Mouse (Mus musculus): ENCODE measurements around the gene Apoc1. TPM values are rescaled to one million over a fixed set of nuclear protein-coding genes. Genes with fewer than 3 reads are reported as not detected.

Apoc1 gene
- polyA plus RNA-seq (2012; fragmentation: generic; extraction: Trizol): 10 to 100 TPM in 1 of 2 experiments, not detected in 1; 23.3 TPM

DNA sequence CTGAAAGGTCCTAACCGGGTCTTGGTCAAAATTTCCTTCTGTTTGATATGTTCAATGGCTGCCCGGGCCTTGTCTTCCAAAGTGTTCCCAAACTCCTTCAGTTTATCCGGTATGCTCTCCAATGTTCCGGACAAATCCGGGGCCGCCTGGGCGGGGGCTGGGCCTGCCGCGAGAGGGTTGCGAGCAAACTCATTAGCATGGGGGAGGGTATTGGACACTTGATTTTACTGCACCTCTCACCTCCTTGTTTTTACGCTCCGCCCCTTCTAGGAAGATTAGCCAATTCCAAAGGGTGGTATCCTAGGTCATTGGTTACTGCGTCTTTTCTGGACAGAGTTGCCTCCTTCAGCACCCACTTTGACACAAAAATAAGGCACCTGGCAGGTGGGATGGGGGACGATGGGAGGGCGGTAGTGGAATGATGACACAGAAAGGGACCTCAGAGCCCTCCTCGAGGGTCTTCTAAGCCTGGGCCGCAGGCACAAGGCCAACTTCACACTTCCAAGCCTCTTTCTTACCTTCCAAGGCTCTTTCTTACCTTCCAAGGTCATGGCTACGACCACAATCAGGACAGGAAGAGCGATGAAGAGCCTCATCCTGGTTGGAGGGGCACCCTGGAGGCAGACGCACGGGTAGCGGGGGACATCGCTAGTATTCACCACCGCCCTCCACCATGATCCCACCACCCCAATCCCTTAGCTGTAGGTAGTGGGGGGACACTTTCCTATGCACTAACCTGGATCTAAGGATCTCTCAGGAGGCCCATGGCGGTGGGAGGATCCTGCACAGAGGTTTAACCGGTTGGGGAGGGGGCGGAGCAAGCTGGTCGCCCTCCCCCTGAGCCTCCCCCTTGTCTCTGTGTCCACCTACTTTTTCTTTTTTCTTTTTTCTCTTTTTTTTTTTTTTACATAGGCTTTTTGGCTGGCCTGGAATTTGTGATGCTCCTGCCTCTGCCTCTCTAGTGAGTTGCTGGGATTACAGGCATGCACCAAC, at the start of gene Apoc1:
TSS of gene Apoc1 (minus strand) at position 788 of the 993 bp plus-strand sequence.

GRCm38 (mm10) chr7:19715239-19716054, 23.0 kb upstream of the Apoc1 start, which contains the start of gene Tomm40:
Tomm40 (minus strand) TSS chr7:19715438.

GRCm38 (mm10) chr7:19698907-19699826, 6.7 kb upstream of the Apoc1 start, which contains the start of gene Apoe:
Apoe (minus strand) TSS chr7:19699188.

DNA sequence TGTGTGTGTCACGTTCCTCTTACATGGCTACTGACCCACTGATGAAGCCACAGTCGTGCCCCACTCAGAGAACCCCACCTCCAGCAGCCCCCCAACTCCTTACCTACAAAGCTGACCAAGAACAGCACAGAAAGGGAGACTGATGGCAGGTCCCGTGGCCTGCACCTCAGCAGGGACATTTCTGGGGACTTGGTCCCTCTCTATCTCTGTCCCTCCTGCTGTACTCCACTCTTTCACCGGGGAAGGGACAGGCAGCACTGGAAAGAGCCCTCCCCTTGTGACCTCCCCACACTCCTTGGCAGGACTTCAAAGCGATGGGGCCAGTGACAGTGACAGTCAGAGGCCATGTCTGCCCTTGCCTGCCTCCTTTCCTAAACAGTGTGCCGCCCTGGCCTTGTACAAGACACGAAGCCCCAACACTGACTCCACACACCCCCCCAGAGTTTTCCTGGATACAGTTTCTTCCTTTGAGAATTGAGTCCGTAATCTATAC, 11.2 kb downstream of the Apoc1 start, which contains the start of the genes Gm44805 and Apoc4:
TSS of gene Gm44805 (minus strand) at position 222 of the 493 bp plus-strand sequence.
TSS of gene Apoc4 (minus strand) at position 278 of the 493 bp plus-strand sequence.

DNA sequence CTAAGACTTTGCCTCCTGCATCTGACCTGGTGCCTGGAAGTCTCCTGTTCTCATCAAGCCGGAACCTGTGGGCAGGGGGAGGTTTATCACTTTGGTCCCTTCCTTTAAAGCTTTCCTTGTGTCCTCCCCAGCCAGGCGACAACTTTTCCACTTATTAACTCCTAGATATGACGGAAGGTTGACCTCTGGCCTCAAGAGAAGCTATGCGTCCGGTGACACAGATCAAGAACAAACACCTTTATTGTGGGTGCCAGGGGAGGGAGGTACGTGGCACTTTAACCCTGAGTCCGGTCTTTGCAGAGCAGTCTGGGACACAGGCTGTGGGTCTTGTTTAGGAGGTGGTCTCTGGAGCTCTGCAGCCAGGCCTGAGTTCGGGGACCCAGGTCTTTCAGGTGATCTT, 14.6 kb downstream of the Apoc1 start, which contains the start of gene Apoc2:
TSS of gene Apoc2 (minus strand) at position 70 of the 400 bp plus-strand sequence.

DNA sequence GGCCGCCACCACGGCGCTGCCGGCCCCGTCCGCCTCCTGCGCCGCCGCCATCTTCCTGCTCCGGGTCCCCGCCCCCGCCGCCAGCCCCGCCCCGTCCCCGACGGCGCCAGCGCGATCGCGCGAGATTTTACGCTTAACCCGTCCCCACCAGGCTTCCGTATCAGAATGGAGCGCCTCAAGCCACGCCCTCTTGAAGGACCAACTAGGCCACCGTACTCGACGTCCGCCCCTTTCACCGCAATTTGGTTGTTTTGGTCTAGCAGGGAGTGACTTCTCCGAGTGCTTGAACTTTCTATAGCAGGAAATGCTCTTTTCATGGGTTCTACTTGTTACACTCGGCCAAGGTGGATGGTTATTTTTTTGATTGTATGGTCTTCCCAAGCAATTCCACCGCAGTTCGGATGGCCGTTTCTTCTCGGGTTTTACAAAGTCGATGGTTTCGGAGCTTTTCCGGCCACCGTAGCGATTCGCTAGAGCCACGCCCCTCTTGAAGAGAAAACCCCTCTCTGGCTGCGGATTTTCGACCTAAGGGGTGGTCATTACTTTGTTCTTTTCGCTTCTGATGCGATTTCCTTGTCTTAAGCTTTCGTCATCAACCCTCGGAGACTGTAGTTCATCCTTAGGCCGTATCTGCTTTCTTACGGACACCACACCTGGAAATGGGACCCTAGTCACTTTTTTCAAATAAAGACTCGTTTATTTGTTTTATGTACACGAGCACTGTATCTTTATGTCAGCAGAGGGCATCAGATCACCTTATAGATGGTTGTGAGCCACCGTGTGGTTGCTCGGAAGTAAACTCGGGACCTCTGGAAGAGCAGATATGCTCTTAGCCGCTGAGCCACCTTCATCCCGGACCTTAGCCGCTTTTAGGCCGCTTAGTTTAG, 27.3 kb downstream of the Apoc1 start, which contains the start of gene Clptm1:
TSS of gene Clptm1 (minus strand) at position 79 of the 887 bp plus-strand sequence.

Other genes starting within 250 kb of the Apoc1 start
- 10 to 100 TPM in 1 of 2 experiments, 1 to 10 TPM in 1; 7.2 to 16.0 TPM for gene Mark4, start 233.8 kb downstream of the Apoc1 start, polyA plus RNA-seq (2012; fragmentation: generic; extraction: Trizol)
- under 1 TPM; 0.06 to 0.08 TPM for gene Exoc3l2, start 229.3 kb downstream of the Apoc1 start, polyA plus RNA-seq (2012; fragmentation: generic; extraction: Trizol)
- gene Bloc1s3, start 184.3 kb downstream of the Apoc1 start, polyA plus RNA-seq (2012; fragmentation: generic; extraction: Trizol): 1 to 10 TPM; 2.8 to 7.6 TPM
- 100 to 1,000 TPM in 1 of 2 experiments, 10 to 100 TPM in 1; 46.3 to 112 TPM for gene Trappc6a, start 184.3 kb downstream of the Apoc1 start, polyA plus RNA-seq (2012; fragmentation: generic; extraction: Trizol)
- gene Nkpd1, start 174.8 kb downstream of the Apoc1 start, polyA plus RNA-seq (2012; fragmentation: generic; extraction: Trizol): under 1 TPM; 0.01 to 0.32 TPM
- 10 to 100 TPM; 33.3 to 45.0 TPM for gene Ppp1r37, start 129.6 kb downstream of the Apoc1 start, polyA plus RNA-seq (2012; fragmentation: generic; extraction: Trizol)
- gene Zfp296, start 115.4 kb downstream of the Apoc1 start, polyA plus RNA-seq (2012; fragmentation: generic; extraction: Trizol): under 1 TPM in 1 of 2 experiments, not detected in 1; 0.07 TPM
- 100 to 1,000 TPM; 127 to 141 TPM for gene Gemin7, start 115.1 kb downstream of the Apoc1 start, polyA plus RNA-seq (2012; fragmentation: generic; extraction: Trizol)
- 10 to 100 TPM; 11.9 to 28.1 TPM for gene Clasrp, start 88.2 kb downstream of the Apoc1 start, polyA plus RNA-seq (2012; fragmentation: generic; extraction: Trizol)
- gene Relb, start 63.2 kb downstream of the Apoc1 start, polyA plus RNA-seq (2012; fragmentation: generic; extraction: Trizol): 10 to 100 TPM; 11.9 to 33.1 TPM
- 10 to 100 TPM; 82.8 to 99.6 TPM for gene Clptm1, start 27.6 kb downstream of the Apoc1 start, polyA plus RNA-seq (2012; fragmentation: generic; extraction: Trizol)
- gene Apoc2, start 14.7 kb downstream of the Apoc1 start, polyA plus RNA-seq (2012; fragmentation: generic; extraction: Trizol): under 1 TPM in 1 of 2 experiments, not detected in 1; 0.94 TPM
- gene Gm44805, start 11.2 kb downstream of the Apoc1 start, polyA plus RNA-seq (2012; fragmentation: generic; extraction: Trizol): not detected
- gene Apoc4, start 11.2 kb downstream of the Apoc1 start, polyA plus RNA-seq (2012; fragmentation: generic; extraction: Trizol): 1 to 10 TPM in 1 of 2 experiments, not detected in 1; 4.6 TPM
- gene Apoe, start 6.5 kb upstream of the Apoc1 start, polyA plus RNA-seq (2012; fragmentation: generic; extraction: Trizol): 10 to 100 TPM in 1 of 2 experiments, under 1 TPM in 1; 0.54 to 25.5 TPM
- 100 to 1,000 TPM in 1 of 2 experiments, 10 to 100 TPM in 1; 73.6 to 172 TPM for gene Tomm40, start 22.8 kb upstream of the Apoc1 start, polyA plus RNA-seq (2012; fragmentation: generic; extraction: Trizol)
- gene Nectin2, start 57.8 kb upstream of the Apoc1 start, polyA plus RNA-seq (2012; fragmentation: generic; extraction: Trizol): 10 to 100 TPM; 10.7 to 22.9 TPM
- under 1 TPM; 0.04 to 0.12 TPM for gene Bcam, start 78.4 kb upstream of the Apoc1 start, polyA plus RNA-seq (2012; fragmentation: generic; extraction: Trizol)
- under 1 TPM in 1 of 2 experiments, not detected in 1; 0.06 TPM for gene Cblc, start 104.1 kb upstream of the Apoc1 start, polyA plus RNA-seq (2012; fragmentation: generic; extraction: Trizol)
- gene Bcl3, start 130.1 kb upstream of the Apoc1 start, polyA plus RNA-seq (2012; fragmentation: generic; extraction: Trizol): 10 to 100 TPM in 1 of 2 experiments, 1 to 10 TPM in 1; 3.7 to 20.3 TPM
- gene Gm19345, start 159.3 kb upstream of the Apoc1 start, polyA plus RNA-seq (2012; fragmentation: generic; extraction: Trizol): under 1 TPM in 1 of 2 experiments, not detected in 1; 0.12 TPM
- gene Ceacam16, start 168.6 kb upstream of the Apoc1 start, polyA plus RNA-seq (2012; fragmentation: generic; extraction: Trizol): under 1 TPM in 1 of 2 experiments, not detected in 1; 0.04 TPM
- gene Ceacam19, start 195.3 kb upstream of the Apoc1 start, polyA plus RNA-seq (2012; fragmentation: generic; extraction: Trizol): not detected
- gene Pvr, start 228.5 kb upstream of the Apoc1 start, polyA plus RNA-seq (2012; fragmentation: generic; extraction: Trizol): 1 to 10 TPM; 5.5 to 6.8 TPM

All from C3H10T1/2 (cell line).